Mouse (Mus musculus): ENCODE measurements at regions not wholly inside any gene's neighbourhood (a gene's known extent, or its start where the extent isn't known, plus 50 kb on each side); places are given as distances from the start of the nearest gene placed in this dataset.
A peak's percentile ranks its signal among the peaks of the same experiment; 100 is the strongest.

DNA sequence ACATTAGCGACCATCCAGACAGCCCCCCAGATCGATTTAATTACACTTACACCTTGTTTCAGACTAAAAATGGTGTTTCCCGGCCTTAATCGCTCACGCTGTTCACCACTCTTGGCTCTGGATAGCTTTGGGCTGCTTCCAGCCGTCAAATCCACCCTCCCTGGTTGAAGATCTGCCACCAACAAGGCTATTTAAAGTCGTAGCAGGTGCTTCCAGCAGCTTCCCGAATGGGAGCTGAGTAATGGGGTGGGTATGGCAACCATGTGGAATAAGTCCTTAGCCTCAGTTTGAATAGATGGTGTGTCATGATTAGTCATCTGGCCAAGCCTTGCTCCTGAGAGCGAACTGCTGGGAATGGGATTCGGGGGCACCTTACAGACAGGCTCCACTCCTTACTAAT lies 312.8 kb upstream of the 4931429L15Rik start:
- Histone ChIP-seq H3K79me2 (replicated peaks; ENCODE audit: control insufficient read depth, insufficient read depth, low read length) (no peaks in the 10 kb centered on the region), H3K36me3 (ENCODE audit: control insufficient read depth, insufficient read depth, low read length) (no peaks in the 10 kb centered on the region), H3K27me3 (ENCODE audit: control insufficient read depth, insufficient read depth, low read length) (no peaks in the 10 kb centered on the region), H3K4me1 (ENCODE audit: control insufficient read depth, insufficient read depth, low read length) (no peaks in the 10 kb centered on the region), H3K27ac (no peak overlapping the region), H3K4me3 (no peak overlapping the region), H3K9ac (ENCODE audit: low read depth, low read length) (no peak overlapping the region)
- TF ChIP-seq POLR2A (IDR thresholded peaks at IDR 0.05; ENCODE audit: insufficient read depth, low read depth, low read length) (no peak), EP300 (IDR thresholded peaks at IDR 0.05; ENCODE audit: insufficient read depth, low read depth, low read length) (no peak), CTCF (IDR thresholded peaks at IDR 0.05) (no peak)
- intact Hi-C loops (cut with DNase I): no loop called here
- WGBS: 51% methylated on average over 10 of the region's 10 CpGs
- peak; percentile 45 to 59 for DNase-seq

DNA sequence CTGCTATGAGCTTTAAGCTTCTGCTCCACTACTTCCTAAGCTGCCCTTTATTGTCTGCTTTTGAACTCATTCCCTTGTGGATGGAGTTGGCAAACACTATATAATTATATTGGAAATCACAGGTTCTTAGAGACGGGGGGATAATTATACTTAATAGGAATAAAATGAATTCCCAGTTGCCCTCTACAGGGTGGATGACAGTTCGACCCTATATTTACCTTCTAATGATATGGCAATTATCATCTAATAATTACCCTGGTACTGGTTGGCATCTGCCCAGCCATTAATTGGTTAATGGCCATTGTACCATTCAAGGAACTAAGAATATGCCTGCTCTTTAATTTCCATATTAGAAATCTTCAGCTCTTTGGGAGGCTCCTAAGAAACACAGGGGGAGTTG lies 302.5 kb upstream of the 4931429L15Rik start:
- DNase-seq: no peak
- no peak overlapping the region for H3K27ac ChIP-seq
- H3K4me1 ChIP-seq (ENCODE audit: control insufficient read depth, insufficient read depth, low read length): no peaks in the 10 kb centered on the region
- no peak overlapping the region for H3K4me3 ChIP-seq
- TF ChIP-seq EP300 (IDR thresholded peaks at IDR 0.05; ENCODE audit: insufficient read depth, low read depth, low read length): no peak
- no peak for TF ChIP-seq POLR2A (IDR thresholded peaks at IDR 0.05; ENCODE audit: insufficient read depth, low read depth, low read length)
- TF ChIP-seq CTCF (IDR thresholded peaks at IDR 0.05): no peak
- H3K9ac ChIP-seq (ENCODE audit: low read depth, low read length): no peak overlapping the region
- no peaks in the 10 kb centered on the region for H3K36me3 ChIP-seq (ENCODE audit: control insufficient read depth, insufficient read depth, low read length)
- no peaks in the 10 kb centered on the region for H3K27me3 ChIP-seq (ENCODE audit: control insufficient read depth, insufficient read depth, low read length)
- H3K79me2 ChIP-seq (replicated peaks; ENCODE audit: control insufficient read depth, insufficient read depth, low read length): no peaks in the 10 kb centered on the region
- intact Hi-C loops (cut with DNase I): no loop called here
- WGBS: 73% methylated on average over 2 of the region's 2 CpGs

DNA sequence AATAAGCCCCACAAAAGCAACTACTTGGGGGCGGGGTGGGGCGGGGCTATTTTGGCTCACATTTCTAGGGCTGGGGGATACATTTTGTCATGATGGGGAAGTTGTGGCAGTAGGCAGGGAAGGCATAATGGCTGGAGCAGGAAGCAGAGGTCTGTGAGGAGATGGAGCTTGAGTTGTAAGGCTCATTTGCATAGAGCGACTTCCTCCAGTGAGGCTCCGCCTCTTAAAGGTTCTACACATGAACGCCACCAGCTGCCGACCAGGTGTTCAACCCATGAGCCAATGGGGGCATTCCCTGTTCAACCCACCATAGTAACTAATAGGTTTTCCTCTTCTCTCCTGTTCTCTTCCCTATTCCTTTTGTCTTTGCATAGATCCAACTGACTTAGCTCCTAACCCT lies 302.1 kb upstream of the 4931429L15Rik start:
- WGBS: 85% methylated on average over 6 of the region's 6 CpGs
- intact Hi-C loops (cut with DNase I): no loop called here
- no peaks in the 10 kb centered on the region for H3K79me2 ChIP-seq (replicated peaks; ENCODE audit: control insufficient read depth, insufficient read depth, low read length)
- DNase-seq: no peak
- no peaks in the 10 kb centered on the region for H3K4me1 ChIP-seq (ENCODE audit: control insufficient read depth, insufficient read depth, low read length)
- no peaks in the 10 kb centered on the region for H3K36me3 ChIP-seq (ENCODE audit: control insufficient read depth, insufficient read depth, low read length)
- no peak overlapping the region for H3K9ac ChIP-seq (ENCODE audit: low read depth, low read length)
- no peaks in the 10 kb centered on the region for H3K27me3 ChIP-seq (ENCODE audit: control insufficient read depth, insufficient read depth, low read length)
- H3K4me3 ChIP-seq: no peak overlapping the region
- no peak overlapping the region for H3K27ac ChIP-seq
- TF ChIP-seq EP300 (IDR thresholded peaks at IDR 0.05; ENCODE audit: insufficient read depth, low read depth, low read length) (no peak), CTCF (IDR thresholded peaks at IDR 0.05) (no peak), POLR2A (IDR thresholded peaks at IDR 0.05; ENCODE audit: insufficient read depth, low read depth, low read length) (no peak)

DNA sequence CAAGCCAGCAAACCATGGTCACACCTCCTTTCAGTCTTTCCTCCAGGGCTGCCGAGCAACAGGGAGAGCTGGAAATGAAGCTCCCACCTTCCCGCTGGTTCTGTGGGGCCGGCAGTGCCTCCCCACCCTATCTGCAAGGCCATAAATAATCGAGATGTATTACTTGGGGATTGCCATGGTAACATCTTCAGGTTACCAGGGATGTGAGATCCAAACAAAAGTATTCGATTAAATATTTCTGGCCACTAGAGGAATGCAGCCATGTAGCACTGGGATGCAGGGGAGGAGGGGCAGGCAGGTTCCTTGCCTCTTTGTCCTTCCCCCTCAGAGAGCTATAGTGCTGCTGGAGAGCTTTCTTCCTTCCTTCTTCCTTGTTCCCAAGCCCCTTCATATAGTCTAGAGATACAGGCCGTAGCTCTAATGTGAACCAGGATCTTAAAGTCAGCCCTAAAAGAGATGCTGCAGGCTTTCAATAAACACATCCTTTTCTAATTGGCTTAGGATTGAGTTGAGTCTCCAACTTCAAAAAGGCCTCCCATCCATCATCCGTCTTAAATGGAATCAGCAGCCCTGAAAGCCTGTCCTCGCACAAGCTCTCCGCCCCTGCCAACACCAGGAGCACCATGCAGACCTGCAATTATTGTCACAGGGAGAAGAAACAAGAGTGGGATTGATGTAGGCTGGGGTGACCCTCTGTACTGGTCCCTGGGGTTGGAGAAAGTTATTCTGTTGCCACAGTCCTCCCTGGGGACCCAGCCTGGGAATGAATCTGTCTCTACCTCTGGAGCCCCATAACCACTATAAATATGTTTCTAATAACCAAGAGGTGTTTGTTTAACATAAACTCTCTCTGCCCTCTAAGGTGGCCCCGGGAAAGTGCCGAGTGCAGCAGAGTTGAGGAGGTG lies 290.6 kb upstream of the 4931429L15Rik start:
- no peaks in the 10 kb centered on the region for H3K79me2 ChIP-seq (replicated peaks; ENCODE audit: control insufficient read depth, insufficient read depth, low read length)
- intact Hi-C loops (cut with DNase I): no loop called here

DNA sequence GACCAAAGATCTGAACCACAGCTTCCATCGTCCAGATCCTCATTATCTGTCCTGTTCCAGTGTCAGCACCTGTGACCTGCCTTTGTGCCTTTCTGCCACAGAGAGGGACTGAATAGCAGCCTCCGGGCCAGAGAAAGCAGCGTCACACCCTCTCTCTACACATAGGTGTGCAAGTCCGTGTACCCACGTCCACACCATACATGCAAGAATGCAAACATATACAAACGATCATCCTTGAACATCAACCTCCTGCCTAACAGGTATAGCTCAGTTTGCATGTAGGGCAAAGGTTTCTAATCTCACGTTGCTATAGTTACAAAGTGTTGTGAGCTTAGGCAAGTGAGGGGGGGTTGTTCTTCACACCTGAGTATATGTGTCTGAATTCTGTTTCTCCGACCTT lies 288.9 kb upstream of the 4931429L15Rik start:
- intact Hi-C loops (cut with DNase I): no loop called here
- no peak overlapping the region for H3K9ac ChIP-seq (ENCODE audit: low read depth, low read length)
- 85% methylated on average over 8 of the region's 8 CpGs for WGBS
- no peak for DNase-seq
- no peak overlapping the region for H3K27ac ChIP-seq
- H3K27me3 ChIP-seq (ENCODE audit: control insufficient read depth, insufficient read depth, low read length): no peaks in the 10 kb centered on the region
- H3K4me1 ChIP-seq (ENCODE audit: control insufficient read depth, insufficient read depth, low read length): no peaks in the 10 kb centered on the region
- no peaks in the 10 kb centered on the region for H3K79me2 ChIP-seq (replicated peaks; ENCODE audit: control insufficient read depth, insufficient read depth, low read length)
- TF ChIP-seq CTCF (IDR thresholded peaks at IDR 0.05) (no peak), EP300 (IDR thresholded peaks at IDR 0.05; ENCODE audit: insufficient read depth, low read depth, low read length) (no peak), POLR2A (IDR thresholded peaks at IDR 0.05; ENCODE audit: insufficient read depth, low read depth, low read length) (no peak)
- no peak overlapping the region for H3K4me3 ChIP-seq
- no peaks in the 10 kb centered on the region for H3K36me3 ChIP-seq (ENCODE audit: control insufficient read depth, insufficient read depth, low read length)

More for the DNA sequence above, 290.6 kb upstream of the 4931429L15Rik start:
- TF ChIP-seq EP300 (IDR thresholded peaks at IDR 0.05; ENCODE audit: insufficient read depth, low read depth, low read length): no peak
- no peak for TF ChIP-seq CTCF (IDR thresholded peaks at IDR 0.05)
- no peak for TF ChIP-seq POLR2A (IDR thresholded peaks at IDR 0.05; ENCODE audit: insufficient read depth, low read depth, low read length)
- DNase-seq: no peak
- Histone ChIP-seq H3K27me3 (ENCODE audit: control insufficient read depth, insufficient read depth, low read length) (no peaks in the 10 kb centered on the region), H3K4me3 (no peak overlapping the region), H3K36me3 (ENCODE audit: control insufficient read depth, insufficient read depth, low read length) (no peaks in the 10 kb centered on the region), H3K27ac (no peak overlapping the region), H3K9ac (ENCODE audit: low read depth, low read length) (no peak overlapping the region), H3K4me1 (ENCODE audit: control insufficient read depth, insufficient read depth, low read length) (no peaks in the 10 kb centered on the region)
- WGBS: 56% methylated on average over 11 of the region's 11 CpGs

DNA sequence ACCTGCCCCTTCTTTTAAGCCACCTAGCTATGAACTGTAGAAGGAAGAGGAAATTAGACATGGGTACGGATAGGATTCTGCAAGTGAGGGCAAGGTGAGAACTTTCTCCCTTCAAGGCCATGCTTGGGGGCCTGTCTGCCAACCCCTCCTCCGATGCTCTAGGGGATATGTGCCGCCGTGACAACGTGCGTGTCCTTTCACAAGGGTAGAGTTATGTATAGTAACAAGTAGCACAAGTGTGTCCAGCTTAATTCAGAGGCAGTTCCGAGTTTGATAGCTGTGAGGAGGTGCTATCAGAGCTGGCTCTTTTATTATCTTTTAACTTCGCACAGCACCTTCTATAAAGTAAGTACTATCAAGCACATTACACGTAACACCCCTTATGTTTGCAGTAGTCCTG lies 281.0 kb upstream of the 4931429L15Rik start:
- Histone ChIP-seq H3K4me1 (ENCODE audit: control insufficient read depth, insufficient read depth, low read length) (no peaks in the 10 kb centered on the region), H3K27me3 (ENCODE audit: control insufficient read depth, insufficient read depth, low read length) (no peaks in the 10 kb centered on the region), H3K27ac (no peak overlapping the region), H3K36me3 (ENCODE audit: control insufficient read depth, insufficient read depth, low read length) (no peaks in the 10 kb centered on the region), H3K4me3 (no peak overlapping the region), H3K79me2 (replicated peaks; ENCODE audit: control insufficient read depth, insufficient read depth, low read length) (no peaks in the 10 kb centered on the region), H3K9ac (ENCODE audit: low read depth, low read length) (no peak overlapping the region)
- intact Hi-C loops (cut with DNase I): no loop called here
- no peak for DNase-seq
- WGBS: 49% methylated on average over 9 of the region's 9 CpGs
- TF ChIP-seq EP300 (IDR thresholded peaks at IDR 0.05; ENCODE audit: insufficient read depth, low read depth, low read length): no peak
- no peak for TF ChIP-seq POLR2A (IDR thresholded peaks at IDR 0.05; ENCODE audit: insufficient read depth, low read depth, low read length)
- no peak for TF ChIP-seq CTCF (IDR thresholded peaks at IDR 0.05)
